Mouse (Mus musculus) heart, embryonic 13.5 days (tissue): ENCODE measurements around the gene Smim27. TPM values are rescaled to one million over a fixed set of nuclear protein-coding genes. Genes with fewer than 3 reads are reported as not detected.

Source experiments
- ATAC-seq: fragments of 200-750 bp; cut with Nextera tagmentation; 2 replicates; pipeline ENCODE4 v1.8.0; 2017; ENCODE audit warnings: moderate TSS enrichment; ENCODE audit not compliant: insufficient number of reproducible peaks, low FRiP score, low TSS enrichment; ENCODE audit errors: extremely low read depth
- H3K27ac ChIP-seq: fragments of 300-500 bp; sonication (generic); replicated peaks from 2 replicates; pipeline ENCODE4 v1.5.1; 2015; ENCODE audit warnings: moderate library complexity, mild to moderate bottlenecking, inconsistent platforms
- H3K27me3 ChIP-seq: fragments of 300-500 bp; sonication (generic); replicated peaks from 2 replicates; pipeline ENCODE4 v1.6.1; 2015; ENCODE audit warnings: mild to moderate bottlenecking, inconsistent platforms
- H3K36me3 ChIP-seq: fragments of 300-500 bp; sonication (generic); 2 replicates; pipeline ENCODE4 v1.6.1; 2015; ENCODE audit warnings: mild to moderate bottlenecking, inconsistent platforms
- H3K4me1 ChIP-seq: fragments of 300-500 bp; sonication (generic); 2 replicates; pipeline ENCODE4 v1.6.1; 2015; ENCODE audit warnings: inconsistent platforms
- H3K4me2 ChIP-seq: fragments of 300-500 bp; sonication (generic); 2 replicates; pipeline ENCODE4 v1.6.1; 2015; ENCODE audit warnings: inconsistent platforms, mild to moderate bottlenecking, moderate library complexity
- H3K4me3 ChIP-seq: fragments of 300-500 bp; sonication (generic); 2 replicates; pipeline ENCODE4 v1.5.1; 2015; ENCODE audit warnings: moderate library complexity, mild to moderate bottlenecking, inconsistent platforms
- H3K9ac ChIP-seq: fragments of 300-500 bp; sonication (generic); 2 replicates; pipeline ENCODE4 v1.6.1; 2015; ENCODE audit warnings: inconsistent platforms, mild to moderate bottlenecking, moderate library complexity
- H3K9me3 ChIP-seq: fragments of 300-500 bp; sonication (generic); 2 replicates; pipeline ENCODE4 v1.6.1; 2016; ENCODE audit warnings: inconsistent platforms
- WGBS: fragments of 180-500 bp; shearing (Covaris S2); methylation state at CpG from one replicate; pipeline ENCODE4 v1.1.7; 2015; ENCODE audit warnings: mixed read lengths; 5-methylcytosine and 5-hydroxymethylcytosine counted together
- polyA plus RNA-seq: library from polyadenylated mRNA; unstranded; fragments of >200 nt; fragmentation: Nextera tagmentation; extraction: Ambion mirVana; gene quantifications from 2 replicates; pipeline ENCODE4 v1.2.1, GENCODE M21; 2015

The Smim27 gene
- polyA plus RNA-seq, 1 experiment from 2014 or later: 28.9 TPM

DNA sequence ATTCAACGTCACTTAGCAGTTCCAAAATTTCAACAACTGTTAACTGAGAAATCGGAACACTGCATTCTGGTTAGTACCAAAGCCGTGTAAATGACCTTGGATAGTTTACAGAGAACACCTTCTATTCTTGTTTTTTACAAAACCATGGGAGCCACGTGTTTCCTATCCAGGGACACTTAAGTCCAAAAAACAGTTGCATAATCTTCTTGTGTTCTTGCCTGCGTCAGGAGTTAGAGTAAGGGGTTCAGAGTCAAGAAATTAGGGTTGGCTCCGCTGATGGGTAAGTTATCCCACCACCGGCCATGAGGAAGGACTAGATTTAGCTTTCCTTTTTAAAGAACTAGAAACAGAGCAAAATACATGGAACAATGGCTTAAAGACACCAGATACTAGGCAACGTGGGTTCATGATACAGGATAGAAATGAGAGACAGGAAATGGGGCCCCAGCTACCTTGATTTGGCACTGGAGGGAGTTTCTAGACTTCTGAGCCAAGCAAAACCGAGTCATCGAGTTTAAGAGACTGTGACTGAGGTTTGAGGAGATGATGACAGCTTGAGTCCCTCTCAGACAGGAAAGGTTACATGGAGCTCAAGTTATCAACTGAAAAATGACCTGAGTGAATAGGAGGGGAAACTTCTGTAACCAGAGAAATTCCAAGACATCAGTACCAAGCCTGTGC is 33.2 kb downstream of the Smim27 start:
- H3K36me3 ChIP-seq: no peaks in the 10 kb centered on the region
- no peaks in the 10 kb centered on the region for H3K9me3 ChIP-seq
- 59% methylated on average over 10 of the region's 10 CpGs for WGBS
- no peak overlapping the region for H3K4me2 ChIP-seq
- no peak overlapping the region for H3K9ac ChIP-seq
- peaks cover 13% of the 10 kb centered on the region; the same call in 1 of the 2 replicates for H3K4me1 ChIP-seq
- peaks cover 24% of the 10 kb centered on the region; the same call in 1 of the 2 replicates for H3K27me3 ChIP-seq
- H3K4me3 ChIP-seq: no peak overlapping the region
- H3K27ac ChIP-seq: no peak overlapping the region
- ATAC-seq: no peak

DNA sequence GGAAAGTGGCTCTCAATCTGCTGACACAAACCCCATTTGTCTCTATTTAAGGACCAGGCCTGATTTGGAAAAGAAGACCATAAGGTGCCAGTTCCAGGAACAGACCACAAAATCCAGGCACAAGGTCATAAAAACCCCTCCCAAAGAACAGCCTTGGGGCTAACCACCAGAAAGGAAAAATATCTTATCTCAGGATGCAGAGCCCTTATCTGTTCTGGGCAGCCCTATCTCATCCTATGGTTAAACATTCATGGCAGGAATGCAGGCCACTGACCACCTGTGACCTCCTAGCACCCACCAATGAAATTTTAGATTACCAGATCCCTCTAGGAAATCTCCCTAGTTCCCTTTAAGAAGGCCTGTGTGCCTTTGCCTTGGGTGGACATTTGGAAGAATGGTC is 40.3 kb downstream of the Smim27 start:
- Histone ChIP-seq H3K4me1 (no peaks in the 10 kb centered on the region), H3K4me3 (no peak overlapping the region), H3K27me3 (peaks cover 3% of the 10 kb centered on the region; the same call in 1 of the 2 replicates), H3K4me2 (no peak overlapping the region), H3K9ac (no peak overlapping the region), H3K27ac (no peak overlapping the region), H3K36me3 (no peaks in the 10 kb centered on the region), H3K9me3 (no peaks in the 10 kb centered on the region)
- no peak for ATAC-seq

DNA sequence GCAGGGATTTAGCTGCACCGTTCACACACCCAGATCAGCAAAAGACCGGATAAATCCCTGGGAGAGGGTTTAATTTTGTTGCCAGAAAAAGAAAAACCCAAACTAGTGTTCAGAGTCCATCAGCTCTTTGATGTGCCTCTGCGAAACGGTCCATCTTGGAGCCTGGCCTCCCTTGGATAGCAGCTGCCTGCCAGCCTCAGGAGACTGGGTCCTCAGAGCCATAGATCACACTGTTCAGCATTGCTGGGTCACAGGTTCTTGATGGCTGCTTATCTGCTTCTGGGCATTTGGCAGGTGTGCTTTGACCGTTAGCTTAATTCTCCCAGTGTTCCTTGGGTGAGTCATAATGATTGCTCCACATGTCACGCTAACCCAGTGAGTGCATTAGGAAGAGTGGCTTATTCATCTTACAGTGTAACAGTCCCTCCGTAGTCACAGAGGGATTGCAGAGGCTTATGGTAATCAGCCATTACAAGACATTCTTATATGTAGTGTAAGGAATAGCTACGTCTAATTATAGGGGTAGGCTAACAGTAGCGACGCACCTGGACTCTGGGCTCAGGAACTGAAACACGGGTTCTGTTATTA is 41.5 kb downstream of the Smim27 start:
- Histone ChIP-seq H3K36me3 (no peaks in the 10 kb centered on the region), H3K27me3 (no peaks in the 10 kb centered on the region; the same call in 1 of the 2 replicates), H3K4me3 (no peak overlapping the region), H3K4me1 (no peaks in the 10 kb centered on the region), H3K4me2 (no peak overlapping the region), H3K9ac (no peak overlapping the region), H3K27ac (no peak overlapping the region), H3K9me3 (no peaks in the 10 kb centered on the region)
- 74% methylated on average over 11 of the region's 11 CpGs for WGBS
- no peak for ATAC-seq

DNA sequence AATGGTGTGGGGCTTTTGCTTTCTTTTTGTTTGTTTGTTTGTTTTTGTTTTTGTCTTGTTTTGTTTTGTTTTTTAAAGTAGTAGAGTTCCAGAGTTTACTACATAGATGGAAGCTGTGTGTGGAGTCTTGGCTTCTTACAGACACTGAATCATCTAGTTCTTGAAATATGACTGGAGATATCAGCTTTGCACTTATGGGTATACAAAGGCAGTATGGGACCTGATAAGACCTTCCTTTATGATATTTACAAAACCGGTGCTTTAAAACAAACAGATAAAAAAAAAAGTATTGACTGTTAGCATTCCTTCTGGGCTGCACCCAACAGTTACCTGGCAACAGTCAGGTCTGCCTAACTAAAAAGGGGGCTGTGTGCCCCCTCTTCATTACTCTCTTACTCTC is 42.8 kb downstream of the Smim27 start:
- H3K27ac ChIP-seq: no peak overlapping the region
- no peaks in the 10 kb centered on the region; the same call in 1 of the 2 replicates for H3K27me3 ChIP-seq
- no peak overlapping the region for H3K4me3 ChIP-seq
- H3K4me2 ChIP-seq: no peak overlapping the region
- H3K9ac ChIP-seq: no peak overlapping the region
- WGBS: 62% methylated on average over 1 of the region's 1 CpGs
- ATAC-seq: no peak
- H3K36me3 ChIP-seq: no peaks in the 10 kb centered on the region
- H3K4me1 ChIP-seq: no peaks in the 10 kb centered on the region
- no peaks in the 10 kb centered on the region for H3K9me3 ChIP-seq

DNA sequence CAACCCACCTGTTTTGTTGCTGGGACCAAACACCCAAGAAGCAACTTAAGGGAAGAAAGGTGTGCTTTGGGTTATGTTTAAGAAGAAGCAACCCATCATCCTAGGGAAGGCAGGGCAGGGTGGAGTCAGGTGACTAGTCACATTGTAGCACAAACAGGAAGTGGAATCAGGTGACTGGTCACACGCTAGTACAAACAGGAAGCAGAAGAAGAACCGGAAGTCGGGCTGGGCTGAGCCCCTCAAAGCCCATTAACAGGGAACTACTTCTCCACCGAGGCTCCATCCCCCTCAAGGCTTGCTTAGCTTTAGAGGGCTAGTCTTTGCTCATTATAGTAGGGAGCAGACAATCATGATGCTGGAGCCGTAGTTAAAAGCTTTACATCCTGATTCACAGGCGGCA is 43.6 kb downstream of the Smim27 start:
- Histone ChIP-seq H3K9me3 (no peaks in the 10 kb centered on the region), H3K4me3 (no peak overlapping the region), H3K27ac (no peak overlapping the region), H3K4me1 (no peaks in the 10 kb centered on the region), H3K27me3 (no peaks in the 10 kb centered on the region; the same call in 1 of the 2 replicates), H3K36me3 (no peaks in the 10 kb centered on the region), H3K4me2 (no peak overlapping the region), H3K9ac (no peak overlapping the region)
- no peak for ATAC-seq
- WGBS: 73% methylated on average over 6 of the region's 6 CpGs

DNA sequence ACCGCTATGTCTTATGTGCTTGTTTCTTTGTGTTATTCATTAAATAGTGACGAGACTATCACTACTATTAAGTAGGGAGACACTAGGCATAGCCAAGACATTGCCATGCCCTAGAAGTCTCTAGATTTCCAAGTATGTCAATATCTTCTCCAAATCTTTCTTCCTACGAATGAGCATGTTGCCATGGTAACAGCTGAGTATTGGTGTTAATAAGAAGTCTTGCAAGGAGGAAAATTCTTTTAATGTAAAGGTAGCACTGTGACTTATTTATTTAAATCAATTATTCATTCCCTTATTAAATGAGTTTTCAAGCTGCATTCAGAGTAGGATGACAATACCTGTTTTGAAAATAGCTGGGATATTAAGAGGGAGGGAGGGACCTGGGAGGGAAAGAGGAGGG is 48.0 kb downstream of the Smim27 start:
- H3K9me3 ChIP-seq: no peaks in the 10 kb centered on the region
- no peaks in the 10 kb centered on the region for H3K4me1 ChIP-seq
- H3K27me3 ChIP-seq: no peaks in the 10 kb centered on the region
- no peak overlapping the region for H3K27ac ChIP-seq
- 74% methylated on average over 3 of the region's 3 CpGs for WGBS
- no peaks in the 10 kb centered on the region for H3K36me3 ChIP-seq
- H3K4me3 ChIP-seq: no peak overlapping the region
- H3K9ac ChIP-seq: no peak overlapping the region
- no peak overlapping the region for H3K4me2 ChIP-seq
- ATAC-seq: no peak

Other genes starting within 250 kb of the Smim27 start
- 27.0 and 29.4 TPM in 2 replicates for gene Aco1, start 126.5 kb upstream of the Smim27 start, polyA plus RNA-seq
- 7.5 and 8.2 TPM in 2 replicates for gene Ddx58, start 29.8 kb upstream of the Smim27 start, polyA plus RNA-seq
- 26.7 and 27.2 TPM in 2 replicates for gene Topors, start 271 bp downstream of the Smim27 start, polyA plus RNA-seq
- 469 and 539 TPM in 2 replicates for gene Ndufb6, start 9.8 kb downstream of the Smim27 start, polyA plus RNA-seq
- gene Tmem215, start 202.6 kb downstream of the Smim27 start, polyA plus RNA-seq: 1.3 and 1.4 TPM in 2 replicates